Mouse (Mus musculus) right cerebral cortex, postnatal 25 days (tissue): ENCODE results near the gene Rpusd3.

Experiments
- DNase-seq: peaks from one replicate; pipeline ENCODE4 v3.0.0; 2022

Rpusd3 gene

GRCm38 (mm10) chr6:113384351-113384927 lies 34.7 kb downstream of the Rpusd3 start:
- DNase-seq = no peak

DNA sequence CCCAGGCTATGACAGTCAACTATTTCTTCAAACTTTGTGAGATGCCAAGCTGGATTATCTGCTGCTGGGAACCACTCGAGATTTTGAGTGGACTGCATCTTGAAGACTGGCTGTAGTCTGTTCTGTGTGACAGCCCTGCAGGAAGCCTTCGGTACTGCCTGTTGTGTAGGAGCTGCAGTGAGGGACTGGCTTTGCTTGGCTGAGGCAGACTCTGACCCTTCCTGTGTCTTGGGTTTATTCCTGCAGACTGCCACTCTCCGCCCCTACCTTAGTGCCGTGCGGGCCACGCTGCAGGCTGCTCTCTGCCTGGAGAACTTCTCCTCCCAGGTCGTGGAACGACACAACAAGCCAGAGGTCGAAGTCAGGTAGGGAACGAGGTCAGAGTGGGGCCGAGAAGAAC lies 38.7 kb downstream of the Rpusd3 start:
- DNase-seq = no peak

- DNase-seq = no peak
These were observed 39.9 kb downstream of the Rpusd3 start for GRCm38 (mm10) chr6:113379246-113379645.

DNA sequence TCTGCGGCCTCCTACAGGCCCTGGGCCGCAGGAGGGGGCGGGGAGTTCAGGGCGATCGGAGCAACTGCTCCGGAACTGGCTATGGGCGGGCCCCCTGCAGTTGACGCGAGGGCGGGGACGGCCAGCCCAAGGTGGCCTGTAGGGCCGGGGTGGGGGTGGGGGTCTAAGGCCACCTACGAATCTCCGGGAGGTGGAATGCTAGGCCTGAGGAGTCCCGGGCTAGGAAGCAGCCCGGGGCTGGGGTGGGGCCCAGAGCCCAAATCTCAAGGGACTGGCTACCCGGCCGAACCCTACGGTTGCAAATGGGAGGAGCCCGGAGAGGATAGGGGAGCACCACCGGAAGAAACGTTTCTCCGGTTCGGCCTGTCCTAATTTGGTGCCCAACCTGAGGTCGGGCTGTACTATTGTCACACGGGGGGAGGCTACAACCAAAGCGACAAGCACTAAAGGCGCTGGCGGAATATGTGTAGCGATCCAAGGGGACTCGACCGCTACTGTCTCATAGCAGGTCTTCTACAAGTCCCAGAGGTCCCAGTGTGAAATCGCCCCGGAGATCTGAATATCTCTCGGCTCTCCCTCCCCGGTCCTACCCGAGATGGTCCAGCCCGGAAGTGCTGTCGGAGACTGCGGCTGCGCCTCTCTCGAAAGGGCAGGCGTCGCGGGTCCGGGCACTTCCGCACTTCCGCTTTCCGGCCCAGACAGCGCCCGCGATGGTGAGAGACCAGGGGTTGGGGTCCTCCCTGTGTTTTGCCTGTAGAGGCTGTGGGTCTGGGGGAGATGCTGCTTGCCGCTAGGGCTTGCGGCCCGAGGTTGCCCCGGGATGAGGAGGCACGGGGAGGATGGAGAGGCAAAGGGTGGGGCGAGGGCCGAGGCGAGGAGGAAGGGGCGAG lies 41.4 kb downstream of the Rpusd3 start, which contains the start of the genes Tada3 and Arpc4:
Gene Tada3 (minus strand): TSS at position 388 of the 890 bp plus-strand sequence.
Gene Arpc4 (plus strand): TSS at position 620 of the 890 bp plus-strand sequence.
- DNase-seq = peak; percentile 90

- DNase-seq = no peak
These were observed 42.0 kb downstream of the Rpusd3 start for GRCm38 (mm10) chr6:113377172-113377495.

- DNase-seq = no peak
These were observed 45.6 kb downstream of the Rpusd3 start for GRCm38 (mm10) chr6:113373491-113373890.

DNA sequence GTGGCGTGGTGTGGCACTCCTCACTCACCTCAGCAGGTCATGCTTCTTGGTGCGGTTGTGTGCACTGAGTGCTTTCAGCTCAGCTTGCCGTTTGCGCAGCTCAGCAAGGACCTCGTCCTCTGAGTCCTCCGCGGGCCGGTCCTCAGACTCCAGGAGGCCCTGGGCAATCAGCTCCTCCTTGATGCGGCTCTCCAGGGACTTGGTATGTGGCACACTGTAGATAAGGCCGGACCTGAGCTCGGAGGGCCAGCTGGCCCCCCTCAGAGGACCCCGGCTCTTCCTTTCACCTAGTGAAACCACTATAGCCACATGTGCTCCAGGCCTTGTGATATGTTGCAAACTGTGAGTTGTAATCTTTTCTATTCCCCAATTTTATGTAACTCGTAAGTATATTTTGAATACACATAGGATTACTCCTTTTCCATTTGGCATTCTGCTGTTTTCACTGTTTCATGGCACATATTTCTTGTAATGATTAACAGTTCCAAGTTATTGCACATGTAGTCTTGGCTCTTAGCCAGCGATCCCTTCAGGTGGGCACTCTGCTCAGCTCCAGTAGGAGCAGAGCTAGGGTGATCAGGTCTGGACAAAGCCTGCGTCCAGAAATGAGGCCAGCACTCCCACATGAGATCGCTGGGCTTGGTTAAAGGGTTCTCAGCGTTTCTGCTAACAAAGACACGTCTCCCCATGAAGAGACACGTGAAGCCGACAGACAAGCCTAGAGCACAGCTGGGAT lies 48.8 kb downstream of the Rpusd3 start:
- DNase-seq = no peak

DNA sequence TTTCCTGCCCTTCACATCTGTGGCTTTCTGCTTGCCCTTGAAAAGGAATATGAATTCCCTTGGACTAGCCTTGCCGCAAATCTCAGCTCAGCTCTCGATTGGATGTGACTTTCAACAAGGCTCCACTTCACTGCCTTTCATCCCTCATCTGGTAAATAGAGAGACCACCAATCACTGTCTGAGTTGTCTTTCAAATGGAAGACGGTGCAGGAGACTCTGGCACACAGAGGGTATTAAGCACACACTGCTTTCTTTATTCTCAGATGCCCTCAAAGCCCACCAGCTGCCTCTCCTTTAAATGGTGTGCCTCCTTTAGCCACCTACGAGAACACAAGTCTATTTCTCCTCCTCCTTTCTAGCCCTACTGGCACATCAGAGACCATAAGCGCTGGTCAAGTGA lies 50.6 kb downstream of the Rpusd3 start:
- DNase-seq = no peak

GRCm38 (mm10) chr6:113368124-113368523 lies 51.0 kb downstream of the Rpusd3 start:
- DNase-seq = no peak

GRCm38 (mm10) chr6:113367574-113367973 lies 51.6 kb downstream of the Rpusd3 start:
- DNase-seq = no peak

DNA sequence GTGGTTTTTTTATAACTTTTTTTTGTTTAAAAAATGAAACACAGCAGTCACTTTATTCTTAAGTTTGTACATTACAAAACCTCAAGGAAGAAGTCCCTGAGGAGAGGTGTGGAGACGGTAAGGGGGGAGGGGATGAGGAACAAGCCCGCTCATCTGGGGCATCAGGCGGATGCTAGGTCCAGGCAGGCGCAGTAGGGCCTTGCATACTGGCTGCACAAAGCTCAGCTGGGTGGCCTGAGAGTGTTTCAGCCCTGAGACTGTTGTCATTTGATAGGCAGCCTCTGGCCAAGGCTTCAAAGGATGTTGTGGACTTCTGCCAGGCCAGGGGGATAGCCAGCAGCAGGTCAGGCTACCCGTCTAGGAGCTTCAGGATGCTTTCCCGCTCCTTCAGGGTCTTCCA lies 52.5 kb downstream of the Rpusd3 start:
- no peak for DNase-seq
